Mouse (Mus musculus) erythroblast, embryonic 14.5 days (primary cell): ENCODE measurements around the gene Synpo2.

Source experiments
- GATA1 ChIP-seq: IDR thresholded peaks from 2 replicates; pipeline ENCODE4 v1.6.1; 2012; ENCODE audit warnings: low read length, inconsistent platforms, mixed read lengths
- TAL1 ChIP-seq: IDR thresholded peaks from 3 replicates; pipeline ENCODE4 v1.6.1; 2012; ENCODE audit warnings: low read length, inconsistent platforms, mixed read lengths

DNA sequence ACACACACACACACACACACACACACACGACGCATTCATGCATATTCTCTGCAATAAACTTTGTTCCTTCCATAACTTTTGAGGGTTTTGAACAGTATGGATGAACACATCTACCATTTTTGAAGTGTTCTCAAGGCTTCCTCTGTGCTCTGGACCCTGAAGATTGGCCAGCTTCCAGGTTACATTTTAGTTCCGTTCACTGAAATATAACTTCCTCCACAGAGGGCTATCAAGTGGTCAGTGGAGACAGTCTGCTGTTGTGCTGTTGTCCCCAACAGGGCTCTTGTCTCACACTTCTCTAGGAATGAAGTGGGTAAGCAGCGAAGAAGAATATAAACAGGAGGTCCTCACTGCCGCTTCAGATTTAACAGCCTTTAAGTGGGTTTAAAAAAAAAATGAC, 170.5 kb downstream of the Synpo2 start:
- TF ChIP-seq GATA1 (no peak), TAL1 (no peak)
